ENCODE assay signal across 26 mouse cellular contexts in the genomic region with DNA sequence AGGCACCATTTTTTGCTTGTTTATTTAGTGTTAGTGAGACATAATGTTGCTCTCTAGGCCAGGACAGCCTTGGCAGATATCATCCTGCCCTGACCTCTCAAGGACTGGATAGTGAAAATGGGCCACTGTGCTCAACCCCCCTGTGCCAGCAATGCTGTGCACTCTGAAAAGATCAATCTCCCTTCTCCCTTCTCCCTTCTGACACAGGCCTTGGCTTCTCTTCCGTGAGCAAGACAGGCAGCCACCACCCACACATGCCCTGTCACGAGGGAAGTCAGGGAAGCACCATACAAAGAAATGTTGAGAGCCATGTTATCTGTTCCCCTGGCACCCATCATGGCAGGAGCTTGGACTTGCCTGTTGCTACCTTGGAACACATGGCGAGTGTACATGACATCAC. TPM values are rescaled to one million over a fixed set of nuclear protein-coding genes. Genes with fewer than 3 reads are reported as not detected.
"Had no signal": no experiment of that assay in that cellular context is flagged by ENCODE, and none has a peak within 500 bp of the region (broad histone marks: within the 10 kb centered on the region; RNA-seq: fewer than 3 reads in every experiment).

No protein-coding gene starts in this region.

- H3K9me3 ChIP-seq: limb, embryonic 10.5 days; limb, embryonic 13.5 days; liver, embryonic 13.5 days; megakaryocyte, embryonic 14.5 days; midbrain, embryonic 10.5 days; midbrain, embryonic 13.5 days; neural tube, embryonic 13.5 days; stomach, embryonic 15.5 days had no signal

- DNase-seq: kidney, adult 8-10 months; kidney, postnatal 25 days; layer of hippocampus, adult 9-11 months; liver; liver, embryonic 13.5 days; lung, embryonic 14.5 days; lung, postnatal 36 days; right cerebral cortex, adult 18-20 months; right cerebral cortex, postnatal 25 days; spleen, adult 18-20 months; thymus, adult 2 months; thymus, postnatal 14 days; thymus, postnatal 4 days had no signal

- H3K4me3 ChIP-seq: layer of hippocampus, adult 2 months; limb, embryonic 10.5 days; limb, embryonic 13.5 days; liver, embryonic 13.5 days; megakaryocyte, embryonic 14.5 days; midbrain, embryonic 10.5 days; midbrain, embryonic 13.5 days; myocyte; neural tube, embryonic 13.5 days; stomach, embryonic 15.5 days had no signal

- H3K4me2 ChIP-seq: limb, embryonic 13.5 days; liver, embryonic 13.5 days; lung, embryonic 14.5 days; midbrain, embryonic 13.5 days; neural tube, embryonic 13.5 days; stomach, embryonic 15.5 days had no signal

- H3K36me3 ChIP-seq: limb, embryonic 10.5 days; limb, embryonic 13.5 days; liver, embryonic 13.5 days; midbrain, embryonic 10.5 days; midbrain, embryonic 13.5 days; neural tube, embryonic 13.5 days; stomach, embryonic 15.5 days had no signal

- ATAC-seq: lung, postnatal 0 days; midbrain, embryonic 13.5 days; midbrain, embryonic 16.5 days had no signal

- H3K9ac ChIP-seq: limb, embryonic 13.5 days; liver, embryonic 13.5 days; lung, embryonic 14.5 days; midbrain, embryonic 13.5 days; neural tube, embryonic 13.5 days; stomach, embryonic 15.5 days had no signal

- H3K27ac ChIP-seq: kidney, postnatal 0 days; layer of hippocampus, adult 2 months; limb, embryonic 10.5 days; limb, embryonic 13.5 days; liver, embryonic 13.5 days; midbrain, embryonic 10.5 days; midbrain, embryonic 13.5 days; neural tube, embryonic 13.5 days; stomach, embryonic 15.5 days had no signal

- H3K27me3 ChIP-seq: limb, embryonic 13.5 days; midbrain, embryonic 13.5 days; neural tube, embryonic 13.5 days; stomach, embryonic 15.5 days had no signal

- H3K4me1 ChIP-seq: limb, embryonic 13.5 days; midbrain, embryonic 13.5 days; stomach, embryonic 15.5 days had no signal

RNA-seq across cellular contexts. Expression of a gene that starts 27.4 kb away (rescaled TPM):
- total RNA-seq: neutrophil, adult 5-6 weeks had no signal
